Mouse (Mus musculus): ENCODE data around the gene Gm26558.

GRCm38 (mm10) chr2:70647681-70648080 lies 14.2 kb downstream of the Gm26558 start:
- TF ChIP-seq MYOG (IDR thresholded peaks at IDR 0.05; ENCODE audit: control insufficient read depth, extremely low read depth, insufficient read length) (no peak), MAX (IDR thresholded peaks at IDR 0.05) (no peak), MYOD1 (IDR thresholded peaks at IDR 0.05; ENCODE audit: control insufficient read depth, insufficient read length, low read depth) (no peak), CTCF (IDR thresholded peaks at IDR 0.05; ENCODE audit: control insufficient read depth, insufficient read depth, insufficient read length) (no peak), CEBPB (IDR thresholded peaks at IDR 0.05; ENCODE audit: low read depth) (no peak), FOSL1 (IDR thresholded peaks at IDR 0.05; ENCODE audit: insufficient read depth, low read length, poor library complexity, severe bottlenecking) (no peak), USF1 (IDR thresholded peaks at IDR 0.05; ENCODE audit: low read depth) (no peak)
